Mouse (Mus musculus) yolk sac, embryonic 10.5 days (tissue): ENCODE results near the gene Abhd4.

Experiments
- DNase-seq: peaks from one replicate; pipeline ENCODE4 v3.0.0-alpha.2; 2017; ENCODE audit warnings: low spot score

The Abhd4 gene

DNA sequence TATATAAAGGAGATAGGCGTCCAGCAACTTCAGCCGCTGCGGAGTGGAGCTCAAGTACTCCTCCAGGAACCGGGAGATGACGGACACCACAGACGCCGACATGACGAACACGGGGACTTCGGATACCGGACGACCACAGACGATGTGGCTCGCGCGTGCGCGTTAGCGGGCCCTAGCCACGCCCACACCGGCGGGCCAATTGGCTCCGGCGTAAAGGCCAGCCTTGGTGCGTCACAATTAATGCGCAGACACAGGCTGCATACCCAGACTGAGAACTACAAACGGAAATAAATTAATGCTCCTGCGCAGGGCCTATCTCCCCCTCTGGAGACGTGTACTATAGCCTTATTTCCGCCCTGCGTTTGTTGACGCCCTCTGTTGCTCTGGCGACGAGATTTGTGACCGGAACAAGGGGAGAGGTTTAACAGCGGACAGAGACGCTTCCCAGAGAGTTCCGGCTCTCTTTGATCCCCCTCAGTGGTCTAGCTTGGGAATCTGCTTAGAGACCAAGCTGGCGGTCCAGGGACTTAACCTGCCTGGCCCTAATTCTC lies at the start of gene Abhd4, which contains the start of gene Dad1:
Gene Abhd4, plus strand, starts transcription at position 448 of the 551 bp plus-strand sequence.
Gene Dad1, minus strand, starts transcription at position 364 of the 551 bp plus-strand sequence.
- DNase-seq = peak; percentile 96

DNA sequence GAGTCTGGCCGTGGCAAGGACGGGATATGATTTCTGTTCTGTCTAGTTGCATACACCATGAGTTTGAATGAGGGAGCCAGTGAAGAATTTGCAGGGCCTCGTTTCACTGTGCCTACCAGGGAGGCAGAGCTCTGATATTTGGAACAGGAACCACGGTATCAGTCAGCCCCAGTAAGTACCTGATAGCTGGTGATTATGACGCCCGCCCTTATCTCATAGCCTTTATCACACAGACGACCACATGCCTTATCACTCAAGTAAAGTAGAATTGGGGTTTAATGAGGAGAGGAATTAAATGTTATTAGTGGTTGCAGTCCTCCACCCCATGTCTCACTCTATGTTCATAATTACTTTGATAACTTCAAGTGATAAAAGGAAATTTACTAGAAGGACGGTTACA lies 49.7 kb upstream of the Abhd4 start:
- no peak for DNase-seq

DNA sequence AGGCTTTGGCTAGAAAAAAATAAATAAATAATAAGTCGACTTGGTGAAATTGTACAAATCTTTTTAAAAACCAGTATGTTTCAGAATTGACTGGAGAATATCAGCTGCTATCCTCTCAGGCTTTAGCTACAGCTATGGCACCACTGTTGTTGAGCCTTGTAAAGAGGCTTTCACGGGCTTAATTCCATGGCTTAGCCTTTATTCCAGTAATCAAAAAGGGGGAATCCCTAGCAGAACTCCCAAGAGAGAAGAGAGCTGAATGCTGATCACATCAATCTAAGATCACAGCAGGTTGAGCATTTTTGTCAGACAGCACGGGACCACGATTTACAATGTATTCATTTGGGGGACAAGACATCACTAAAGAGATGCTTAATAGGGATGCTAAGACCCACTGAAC lies 49.2 kb upstream of the Abhd4 start:
- DNase-seq = no peak

DNA sequence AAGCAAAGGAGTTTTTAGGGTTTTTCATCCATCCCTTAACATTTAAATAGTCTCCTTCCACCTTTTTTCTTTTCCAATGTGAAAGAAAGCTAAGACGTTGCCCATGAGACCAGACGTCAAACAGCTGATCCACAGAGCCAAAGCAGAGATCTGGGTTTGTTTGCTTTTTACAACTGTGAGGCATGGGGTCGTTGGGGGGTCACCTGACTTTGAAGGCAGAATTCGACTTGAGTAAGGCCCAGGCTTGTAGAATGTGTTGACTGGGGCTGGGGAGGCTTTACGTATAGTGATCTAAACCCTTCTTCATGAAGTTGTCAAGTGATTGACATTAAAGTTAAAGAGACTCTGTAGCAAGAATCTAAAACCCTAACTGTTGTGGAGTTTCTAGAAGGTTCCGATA lies 48.1 kb upstream of the Abhd4 start:
- no peak for DNase-seq

DNA sequence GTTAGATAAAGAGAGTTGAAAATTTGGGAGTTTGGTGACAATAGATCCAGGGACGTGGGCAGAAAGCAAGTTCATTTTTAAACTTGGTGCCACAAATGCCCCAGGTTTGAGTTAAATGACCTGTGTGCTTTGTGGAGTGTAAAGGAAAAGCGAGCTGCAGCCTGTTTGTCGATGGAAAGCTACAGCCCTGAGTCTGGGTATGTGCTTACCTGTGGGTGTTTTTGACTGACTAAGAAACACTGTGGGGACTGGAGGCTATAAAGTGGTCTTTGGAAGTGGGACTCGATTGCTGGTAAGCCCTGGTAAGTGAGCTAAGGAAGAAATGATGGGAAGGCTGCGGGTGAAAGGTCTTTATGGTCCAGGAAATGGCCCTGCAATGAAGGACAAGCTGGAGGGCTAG lies 47.7 kb upstream of the Abhd4 start:
- no peak for DNase-seq

DNA sequence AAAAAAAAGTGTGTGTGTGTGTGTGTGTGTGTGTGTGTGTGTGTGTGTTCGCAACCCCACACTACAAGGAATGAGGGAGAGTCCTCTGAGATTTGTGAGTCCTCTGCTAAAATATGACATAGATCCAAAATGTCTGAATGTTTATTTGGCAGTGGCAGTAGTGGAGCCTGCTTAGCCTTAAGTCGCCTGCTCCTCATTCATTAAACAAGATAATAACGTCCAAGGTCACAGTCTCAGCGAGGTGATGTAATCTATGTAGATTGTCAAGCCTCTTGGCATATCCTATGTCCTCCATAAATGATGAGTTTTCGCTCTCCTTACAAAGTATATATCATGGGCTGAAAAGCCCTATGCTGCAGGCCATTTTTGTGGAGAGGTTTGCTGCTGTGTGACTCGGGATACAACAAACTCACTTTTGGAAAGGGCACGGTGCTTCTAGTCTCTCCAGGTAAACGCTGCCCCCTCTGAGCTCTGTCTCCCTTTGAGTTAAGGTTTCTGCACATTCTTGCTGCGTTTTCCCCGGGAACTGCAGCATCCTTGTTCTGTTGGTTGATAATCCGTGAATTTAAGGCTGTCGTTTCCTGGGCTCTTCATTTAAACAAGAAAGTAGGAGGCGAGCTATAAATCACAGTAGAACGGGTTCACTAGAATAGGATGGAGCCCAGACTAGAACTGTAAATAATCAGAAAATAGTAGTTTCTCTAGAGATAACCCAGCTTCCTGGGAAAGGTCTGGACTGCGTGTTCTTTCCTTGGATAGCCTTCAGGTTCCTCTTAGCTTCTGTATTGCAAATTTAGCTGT lies 47.0 kb upstream of the Abhd4 start:
- no peak for DNase-seq

DNA sequence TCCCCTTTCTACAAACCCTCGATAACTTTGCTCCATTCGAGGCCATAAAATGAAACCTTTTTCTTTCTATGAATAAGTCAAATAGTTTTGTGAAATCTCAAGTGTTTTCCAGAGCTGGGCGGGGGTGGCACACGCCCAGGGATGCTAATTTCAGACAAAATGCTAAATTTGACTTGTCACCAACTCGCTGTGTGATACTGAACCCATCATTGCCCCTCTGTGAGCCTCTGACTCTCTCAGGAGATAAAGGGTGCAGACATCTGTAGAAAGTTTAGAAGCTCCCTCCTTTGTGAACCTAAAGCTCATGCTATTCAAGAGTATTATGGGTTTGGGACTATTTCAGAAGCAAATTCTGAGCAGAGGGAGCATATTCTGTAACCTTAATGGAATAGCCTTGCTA lies 46.1 kb upstream of the Abhd4 start:
- no peak for DNase-seq

DNA sequence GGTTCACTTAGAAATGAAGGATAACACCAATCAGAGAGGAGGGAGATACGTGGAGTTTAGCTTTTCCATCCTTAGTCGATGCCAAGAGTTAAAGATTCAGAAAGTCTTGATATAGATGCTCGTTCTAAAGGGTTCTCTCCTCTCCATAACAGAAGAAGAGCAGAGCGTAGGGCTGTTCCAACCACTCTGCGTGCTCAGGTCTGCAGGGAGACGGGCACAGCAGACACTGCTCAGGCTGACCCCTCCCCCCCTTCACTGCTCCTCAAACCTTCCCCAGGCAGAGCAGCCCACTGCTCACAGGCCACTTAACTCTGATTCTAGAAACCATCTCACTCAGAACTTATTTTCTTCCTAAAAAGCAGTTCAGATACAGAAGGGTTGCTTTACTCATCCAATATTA lies 45.2 kb upstream of the Abhd4 start:
- no peak for DNase-seq

DNA sequence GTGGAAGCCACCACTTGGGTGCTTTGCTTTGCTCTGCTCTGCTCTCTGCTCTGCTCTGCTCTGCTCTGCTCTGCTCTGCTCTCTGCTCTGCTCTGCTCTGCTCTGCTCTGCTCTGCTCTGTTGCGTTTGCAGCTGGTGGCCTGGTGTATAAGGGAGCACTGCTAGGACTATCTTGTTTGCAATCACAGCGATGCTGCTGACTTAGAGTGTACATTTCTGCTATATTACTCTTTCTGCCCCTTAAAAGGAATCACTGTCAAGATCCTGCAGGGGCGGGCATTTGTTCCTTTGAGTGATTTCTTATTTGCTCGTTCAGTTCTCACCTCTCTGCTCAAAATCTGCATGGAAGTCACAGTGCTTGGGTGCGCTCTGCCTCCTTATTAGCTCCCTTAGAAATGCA lies 44.1 kb upstream of the Abhd4 start:
- no peak for DNase-seq

DNA sequence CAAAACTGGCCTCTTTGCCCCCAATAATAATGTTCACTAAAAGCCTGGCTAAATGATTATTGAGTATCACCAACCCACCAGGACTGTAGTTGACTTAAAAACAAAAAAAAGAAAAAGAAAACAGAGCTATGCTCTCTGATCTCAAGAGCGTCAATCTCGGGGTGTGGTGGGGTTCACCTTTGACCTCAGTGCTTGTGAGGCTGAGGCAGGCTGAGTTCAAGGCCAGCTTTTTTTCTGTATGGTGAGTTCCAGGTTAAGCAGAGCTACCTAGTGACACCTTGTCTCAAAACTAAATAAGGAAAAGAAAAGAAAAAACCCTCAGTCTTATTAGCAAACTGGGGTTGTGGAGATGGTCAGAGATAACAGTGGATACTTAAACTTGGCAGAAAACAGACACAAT lies 43.6 kb upstream of the Abhd4 start:
- no peak for DNase-seq

DNA sequence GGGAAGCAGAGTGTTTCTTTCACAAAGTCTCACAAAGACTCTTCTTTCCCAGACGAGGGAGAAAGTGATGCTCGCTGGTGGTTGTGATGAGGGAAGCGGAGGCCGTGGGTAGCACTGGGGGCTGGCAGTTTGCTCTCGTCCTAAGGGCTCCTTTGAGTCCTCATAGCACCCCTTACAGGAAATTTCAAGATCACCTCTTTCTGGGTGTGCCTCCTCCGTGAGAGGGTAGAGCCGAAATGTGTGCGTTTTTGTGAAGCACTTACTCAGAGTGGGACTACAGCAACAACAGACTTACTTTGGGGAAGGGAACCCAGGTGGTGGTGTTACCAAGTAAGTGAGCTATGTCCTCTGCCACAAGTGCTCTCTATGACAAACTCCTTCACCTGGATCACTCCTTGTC lies 42.8 kb upstream of the Abhd4 start:
- no peak for DNase-seq

DNA sequence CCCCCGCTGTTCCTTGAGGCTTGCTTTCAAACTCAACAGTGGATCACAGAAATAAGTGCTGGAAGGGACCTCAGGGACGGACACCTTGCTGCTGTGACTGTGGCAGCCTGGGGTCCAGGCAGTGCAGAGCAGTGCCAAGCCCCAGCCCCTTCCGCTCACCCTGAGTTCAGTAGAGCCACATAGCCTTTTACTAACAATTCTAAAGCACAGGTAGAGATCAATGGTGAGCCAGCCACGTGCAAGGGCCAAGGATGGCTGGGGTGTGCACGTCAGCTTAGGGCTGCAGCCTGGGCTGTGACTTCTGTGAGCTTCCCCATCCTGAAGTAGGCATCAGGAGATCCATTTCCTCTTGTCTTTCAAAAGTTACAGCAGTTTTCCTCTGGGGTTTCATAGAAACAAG lies 42.2 kb upstream of the Abhd4 start:
- DNase-seq = no peak

DNA sequence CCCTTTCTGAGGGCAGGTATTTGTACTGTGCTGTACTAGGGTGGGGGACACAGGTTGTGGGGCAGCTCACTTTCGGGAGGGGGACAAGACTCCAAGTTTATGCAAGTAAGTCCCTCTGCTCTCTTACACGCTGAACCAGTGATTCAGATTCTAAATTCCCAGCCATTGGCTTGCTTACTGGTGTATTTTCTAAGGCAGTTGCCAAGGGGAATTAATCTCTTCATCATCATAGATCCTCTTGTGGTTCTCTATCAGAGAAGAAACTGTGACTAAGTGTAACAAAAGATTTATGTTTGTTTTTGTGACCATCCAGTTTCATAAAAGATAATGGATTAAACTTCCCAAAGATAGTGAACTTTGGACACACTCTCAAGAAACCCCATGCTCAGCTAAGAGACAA lies 40.3 kb upstream of the Abhd4 start:
- no peak for DNase-seq

DNA sequence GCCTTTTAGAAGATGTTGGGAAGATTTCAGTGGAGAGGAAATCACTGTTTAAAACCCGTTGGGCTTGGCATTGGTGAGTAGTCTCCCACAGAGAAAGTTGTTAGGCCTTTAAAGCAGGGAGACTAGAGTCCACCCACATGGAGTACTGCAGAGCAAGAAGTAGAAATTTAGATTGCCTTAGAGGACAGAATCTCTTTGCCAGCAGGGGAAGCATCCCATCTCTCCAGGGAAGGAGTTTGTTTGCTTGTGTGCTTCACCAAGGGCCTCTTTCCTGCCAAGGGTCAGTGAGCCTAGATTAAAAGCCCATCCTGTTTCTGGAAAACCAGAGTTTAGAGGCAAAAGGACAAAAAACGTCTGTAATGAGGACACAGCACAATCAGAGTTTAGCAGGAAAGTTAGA lies 39.5 kb upstream of the Abhd4 start:
- no peak for DNase-seq

DNA sequence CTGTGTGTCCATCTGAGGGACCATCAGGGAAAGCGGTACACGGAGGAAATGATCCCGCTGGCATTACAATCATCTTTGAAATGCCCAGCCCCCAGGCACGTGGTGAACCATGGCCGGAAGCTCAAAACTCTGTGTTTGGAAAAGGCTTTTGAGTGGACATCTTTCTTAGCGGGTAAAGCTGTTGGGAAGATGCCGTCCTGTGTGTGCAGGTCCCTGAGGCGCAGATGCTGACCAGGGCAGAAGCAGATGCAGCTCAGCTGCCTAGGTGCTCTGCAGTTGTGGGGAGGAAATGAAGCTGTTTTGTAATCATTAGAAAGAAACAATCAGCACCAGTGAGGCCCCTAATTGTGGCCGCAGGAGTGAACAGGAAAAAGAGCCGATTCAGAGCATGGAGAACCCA lies 39.1 kb upstream of the Abhd4 start:
- DNase-seq = no peak

DNA sequence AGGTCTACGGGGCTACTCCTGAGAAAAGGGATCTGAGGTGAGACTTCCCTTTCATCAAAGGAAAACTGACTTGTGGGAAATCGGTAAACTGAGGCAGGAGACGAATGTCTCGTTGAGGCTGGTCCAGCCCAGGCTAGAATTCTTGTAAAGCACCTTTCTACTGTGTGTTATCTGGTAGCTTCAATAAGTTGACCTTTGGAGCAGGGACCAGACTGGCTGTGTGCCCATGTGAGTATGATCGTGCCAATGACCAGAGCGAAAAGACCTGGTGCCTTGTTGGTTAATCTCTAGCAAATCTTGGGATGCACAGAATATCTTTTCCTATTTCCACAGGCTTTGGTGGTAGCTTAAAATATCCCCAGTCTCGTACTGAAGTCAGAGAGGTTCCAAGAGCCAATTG lies 37.9 kb upstream of the Abhd4 start:
- no peak for DNase-seq

DNA sequence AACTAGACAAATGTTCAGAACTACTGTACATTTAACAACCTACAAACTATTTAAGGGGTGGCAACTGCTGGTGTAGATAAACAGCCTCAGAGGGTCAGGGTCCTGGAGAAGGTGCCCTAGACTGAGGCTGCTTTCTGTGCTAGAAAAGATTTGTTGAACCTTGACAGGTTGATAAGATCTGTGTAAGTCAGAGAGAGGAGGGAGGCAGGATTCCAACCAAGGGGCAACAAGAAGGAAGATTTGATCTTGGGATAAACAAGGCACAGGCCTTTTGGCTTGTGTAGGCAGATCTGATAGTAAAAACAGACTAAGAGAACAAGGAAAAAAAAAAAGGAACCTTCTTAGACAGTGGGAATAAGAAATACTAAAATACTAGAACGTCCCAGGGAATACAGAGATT lies 35.8 kb upstream of the Abhd4 start:
- DNase-seq = no peak

DNA sequence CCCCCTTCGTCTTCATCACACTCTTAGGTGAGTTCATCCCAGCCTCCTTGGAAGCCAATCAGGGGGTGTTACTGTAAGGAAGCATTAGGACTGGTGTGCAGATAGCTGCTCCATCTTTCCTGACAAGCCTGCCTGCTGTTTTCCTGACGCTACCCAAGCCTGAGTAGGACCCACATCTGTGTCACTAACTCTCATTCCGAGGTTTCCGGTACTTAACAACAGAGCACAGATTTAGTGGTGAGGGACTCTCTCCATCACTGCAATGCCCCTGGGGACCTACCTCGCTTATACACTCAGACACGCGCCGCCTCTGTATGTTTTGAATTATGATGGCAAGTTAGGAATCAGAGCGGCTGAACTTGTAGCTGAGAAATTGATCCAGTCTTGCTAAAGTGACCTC lies 35.3 kb upstream of the Abhd4 start:
- DNase-seq = no peak

DNA sequence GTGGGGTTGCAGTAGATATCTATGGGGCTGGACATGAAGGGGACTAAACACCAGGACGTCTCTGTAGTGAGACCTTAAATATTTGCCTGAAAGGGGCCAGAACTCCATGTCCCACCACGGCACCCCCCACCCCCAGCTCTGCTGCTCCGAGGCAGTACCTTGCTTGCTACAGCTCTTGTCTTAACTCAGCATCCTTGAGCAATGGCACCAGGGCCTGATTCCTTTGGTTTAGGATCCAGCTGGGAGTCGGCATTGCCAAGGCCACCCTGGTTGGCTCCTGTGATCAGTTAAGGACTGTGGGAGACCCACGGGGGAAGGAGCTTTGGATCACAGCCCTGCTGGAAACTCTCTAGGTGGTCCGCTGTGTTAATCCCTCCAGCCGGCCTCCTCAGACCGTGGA lies 34.7 kb upstream of the Abhd4 start:
- DNase-seq = no peak

DNA sequence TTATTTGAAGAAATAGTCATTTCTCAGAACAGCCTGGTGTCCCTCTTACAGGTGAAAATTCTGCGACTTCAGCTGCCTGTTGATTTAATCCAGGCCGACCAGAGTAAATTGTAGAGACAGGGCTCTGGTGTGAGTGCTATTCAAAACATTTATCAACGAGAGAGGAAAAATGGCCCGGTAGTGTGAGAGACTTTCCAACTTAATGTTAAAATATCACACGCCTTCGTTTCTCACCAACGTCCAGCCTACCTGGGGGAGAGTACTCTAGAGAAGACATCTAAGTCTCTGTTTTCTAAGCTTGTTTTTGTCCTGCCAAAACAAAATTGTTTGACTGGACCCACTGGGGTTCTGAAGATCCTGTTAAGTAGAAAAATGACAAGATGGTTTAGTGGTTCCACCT lies 34.1 kb upstream of the Abhd4 start:
- no peak for DNase-seq

DNA sequence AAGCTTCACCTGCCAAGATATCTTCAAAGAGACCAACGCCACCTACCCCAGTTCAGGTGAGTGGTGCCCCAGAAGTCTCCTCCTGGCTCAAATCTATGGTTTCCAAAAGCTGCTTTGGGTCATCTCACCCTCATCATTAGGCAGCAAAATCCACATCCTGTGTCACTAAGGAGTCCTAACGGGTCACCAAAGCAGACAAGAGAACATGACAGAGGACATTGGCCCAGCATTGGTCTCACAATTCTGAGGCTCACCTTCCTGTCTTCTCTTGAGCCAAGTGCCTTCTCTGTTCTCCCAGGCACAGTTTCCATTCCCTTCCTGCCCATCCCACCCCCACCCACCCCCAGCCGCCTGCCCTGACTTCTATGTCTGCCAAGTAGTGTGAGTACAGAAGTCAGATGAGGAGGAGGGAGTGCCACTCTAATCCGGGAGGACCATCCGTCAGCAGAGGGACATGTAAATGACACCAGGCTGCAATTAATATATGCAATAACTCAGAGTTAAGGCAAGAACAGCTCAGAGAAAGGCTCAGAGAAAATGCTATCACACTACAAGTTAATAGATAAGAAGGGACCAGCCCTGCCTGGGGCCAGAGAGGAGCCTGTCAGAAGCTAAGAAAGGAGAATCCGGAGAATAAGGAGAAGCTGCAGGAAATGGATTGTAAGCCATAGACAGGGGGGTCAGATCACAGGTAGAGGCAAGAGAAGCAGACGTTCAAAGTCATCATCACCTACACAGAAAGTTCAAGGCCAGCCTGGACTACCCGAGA lies 33.1 kb upstream of the Abhd4 start:
- no peak for DNase-seq

DNA sequence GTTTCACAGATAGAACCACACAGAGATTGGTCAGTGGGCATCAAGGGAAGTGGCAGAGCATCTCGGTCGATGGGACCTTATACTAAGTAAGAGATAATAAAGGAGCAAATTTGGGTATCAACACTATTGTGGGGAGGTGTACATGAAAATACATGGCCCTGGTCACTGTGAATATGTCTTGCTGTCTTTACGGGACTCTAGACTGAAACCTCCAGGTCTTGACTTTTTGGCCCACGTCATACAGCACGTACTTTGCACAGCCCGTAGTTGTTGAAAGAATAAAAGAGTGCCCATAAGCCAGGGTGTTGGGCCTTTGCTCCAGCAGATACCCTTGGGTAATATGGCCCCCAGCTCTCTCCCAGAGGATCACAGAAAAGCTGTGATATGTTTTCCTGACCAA lies 32.3 kb upstream of the Abhd4 start:
- no peak for DNase-seq

DNA sequence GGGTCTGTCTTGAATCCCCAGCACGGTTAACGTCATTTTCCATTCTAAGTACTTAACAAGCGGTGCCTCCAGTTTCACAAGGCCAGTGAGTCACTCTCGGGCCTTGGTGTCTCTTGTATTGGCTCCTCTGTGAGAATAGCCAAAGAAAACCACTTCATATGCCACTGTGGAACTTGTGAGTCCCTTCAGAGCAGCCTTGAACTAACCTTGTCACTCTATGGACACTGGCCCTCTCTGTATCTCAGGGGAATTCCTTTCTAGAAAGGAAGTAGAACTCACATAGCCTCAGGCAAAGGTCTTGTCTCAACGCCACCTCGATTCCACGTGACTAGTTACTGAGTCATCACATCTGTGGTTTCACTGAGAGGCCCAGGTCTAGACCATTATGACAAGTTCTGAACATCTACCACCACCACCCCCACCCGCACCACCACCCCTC lies 31.7 kb upstream of the Abhd4 start:
- DNase-seq = no peak
